Mouse (Mus musculus) liver, adult (tissue): ENCODE measurements around the gene Scnn1a.

Source experiments
- GATA4 ChIP-seq: IDR thresholded peaks from 2 replicates; pipeline ENCODE4 v1.6.1; 2014; ENCODE audit warnings: mild to moderate bottlenecking, low read length; ENCODE audit not compliant: insufficient replicate concordance

Gene Scnn1a

GRCm38 (mm10) chr6:125321114-125321855 is 826 bp downstream of the Scnn1a start:
- no peak for TF ChIP-seq GATA4

DNA sequence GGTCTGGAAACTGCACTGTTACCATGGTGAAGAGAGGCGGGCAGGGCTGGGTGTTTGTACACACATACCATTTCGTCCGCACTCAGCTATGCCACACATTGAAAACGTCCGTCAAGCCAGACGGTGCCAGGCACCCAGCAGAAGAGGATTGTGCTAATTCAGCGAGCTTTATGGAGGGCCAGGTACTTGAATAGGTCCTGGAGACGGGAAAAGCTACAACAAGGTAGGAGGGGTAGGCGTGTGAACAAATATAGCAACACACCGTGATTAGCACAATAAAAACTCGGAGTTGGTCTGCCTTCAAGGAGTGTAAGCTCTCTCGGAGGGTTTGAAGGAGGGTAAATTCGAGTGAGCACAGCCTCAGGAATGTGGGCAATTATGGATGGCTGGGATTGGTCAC is 2.3 kb downstream of the Scnn1a start:
- no peak for TF ChIP-seq GATA4

GRCm38 (mm10) chr6:125323547-125323946 is 3.1 kb downstream of the Scnn1a start:
- no peak for TF ChIP-seq GATA4

DNA sequence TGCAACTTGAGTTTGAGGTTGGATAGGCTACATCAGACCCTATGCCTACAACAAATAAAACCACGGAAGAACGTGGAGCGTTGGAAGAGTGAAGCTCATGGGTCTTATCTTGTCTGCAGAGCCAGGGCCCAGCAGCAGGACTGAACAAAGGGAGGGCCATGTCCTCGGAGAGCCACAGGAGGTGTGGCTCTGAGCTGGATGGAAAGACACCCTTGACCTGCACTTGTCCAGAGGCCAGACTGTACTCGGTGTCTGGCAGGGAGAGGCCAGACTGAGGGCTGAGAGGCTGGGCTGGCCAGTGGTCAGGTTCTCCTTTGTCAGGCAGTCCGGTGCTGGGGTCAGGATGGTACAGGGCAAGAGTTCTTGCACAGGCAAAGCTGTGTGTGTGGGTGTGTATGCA is 4.9 kb downstream of the Scnn1a start:
- TF ChIP-seq GATA4 = no peak

DNA sequence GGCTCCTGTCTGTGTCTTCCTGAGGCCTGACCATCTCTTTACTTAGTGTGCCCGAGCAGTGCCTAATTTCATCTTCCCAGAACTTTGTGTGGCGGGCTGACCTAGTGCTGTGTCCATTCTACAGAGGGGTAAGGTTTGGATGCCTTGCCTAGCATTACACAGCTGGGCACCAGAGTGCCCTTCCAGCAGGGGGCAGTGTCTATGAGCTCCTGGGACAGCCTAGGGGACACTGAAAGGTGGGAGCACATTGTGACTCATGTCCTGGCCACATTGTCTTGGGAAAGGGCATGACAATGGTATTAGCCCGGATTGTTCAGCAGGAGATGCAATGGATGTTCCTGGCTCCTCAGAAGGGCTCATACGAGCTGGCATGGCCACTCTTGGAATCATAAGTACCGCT is 7.8 kb downstream of the Scnn1a start:
- TF ChIP-seq GATA4 = no peak

DNA sequence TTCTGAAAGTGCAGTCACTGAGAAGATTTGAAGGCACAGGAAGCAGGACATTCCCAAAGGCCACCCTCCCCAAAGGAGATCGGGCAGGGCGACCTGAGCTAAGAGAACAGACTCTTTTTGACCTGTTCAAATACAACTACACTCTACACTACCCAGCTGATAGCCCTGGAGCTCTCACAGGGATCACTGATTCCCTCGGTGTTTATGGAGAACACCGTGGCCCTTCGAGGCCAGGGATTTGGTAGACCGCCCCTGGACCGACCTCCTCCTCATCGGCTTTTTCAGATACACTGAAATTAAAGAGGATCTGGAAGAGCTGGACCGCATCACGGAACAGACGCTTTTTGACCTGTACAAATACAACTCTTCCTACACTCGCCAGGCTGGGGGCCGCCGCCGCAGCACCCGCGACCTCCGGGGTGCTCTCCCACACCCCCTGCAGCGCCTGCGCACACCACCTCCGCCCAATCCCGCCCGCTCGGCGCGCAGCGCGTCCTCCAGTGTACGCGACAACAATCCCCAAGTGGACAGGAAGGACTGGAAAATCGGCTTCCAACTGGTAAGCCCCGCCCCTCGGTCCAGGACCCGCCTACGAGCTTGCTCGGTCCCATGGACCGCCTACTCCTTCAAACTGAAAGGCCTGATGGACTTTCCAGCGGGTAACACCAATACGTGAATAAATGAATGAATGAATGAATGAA is 10.3 kb downstream of the Scnn1a start:
- TF ChIP-seq GATA4 = no peak; the same call in 1 of the 2 replicates

GRCm38 (mm10) chr6:125333112-125333899 is 12.8 kb downstream of the Scnn1a start:
- TF ChIP-seq GATA4 = peak; percentile 52; the same call in 1 of the 2 replicates

GRCm38 (mm10) chr6:125334356-125334755 is 13.9 kb downstream of the Scnn1a start:
- no peak for TF ChIP-seq GATA4

GRCm38 (mm10) chr6:125338791-125339660 is 18.6 kb downstream of the Scnn1a start:
- TF ChIP-seq GATA4 = no peak

DNA sequence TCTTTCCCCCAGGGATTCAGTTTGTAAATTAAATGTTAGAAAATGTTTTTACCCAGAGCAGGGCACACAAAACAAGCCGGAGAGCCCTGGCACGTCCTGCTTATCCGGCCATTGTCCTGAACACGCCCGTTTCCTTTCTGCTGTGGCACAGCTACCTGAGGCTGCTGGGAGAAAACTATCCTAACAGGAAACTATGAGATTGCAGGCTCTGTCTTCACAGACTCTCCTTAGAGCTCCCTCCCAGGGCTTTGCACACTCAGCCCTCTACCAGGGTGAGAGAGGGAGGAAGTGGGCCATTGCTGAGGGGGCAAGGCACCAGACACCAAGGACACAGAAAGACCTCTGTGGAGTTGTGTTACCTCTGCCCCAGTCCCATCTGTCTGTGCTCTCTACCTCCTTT is 19.8 kb downstream of the Scnn1a start:
- TF ChIP-seq GATA4 = peak; percentile 49; the same call in 1 of the 2 replicates

DNA sequence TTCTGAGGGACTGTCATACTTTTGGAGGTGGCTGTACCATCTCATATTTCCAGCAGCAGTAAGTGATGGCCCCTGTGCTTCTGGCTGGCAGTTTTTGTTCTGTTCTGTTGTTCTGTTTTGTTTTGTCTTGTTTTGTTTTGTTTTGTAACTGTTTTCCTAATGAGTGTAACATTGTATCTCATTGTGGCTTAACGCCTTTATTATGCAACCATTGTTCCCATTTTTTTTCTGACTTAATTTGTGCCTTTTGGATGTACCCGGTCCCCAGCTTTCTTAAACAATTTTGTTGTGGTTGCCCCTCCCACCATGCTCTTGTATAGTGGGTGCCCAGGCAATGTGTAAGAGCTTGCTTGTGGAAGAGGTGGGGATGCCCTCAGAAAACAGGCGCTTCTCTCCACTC is 21.7 kb downstream of the Scnn1a start:
- no peak for TF ChIP-seq GATA4

DNA sequence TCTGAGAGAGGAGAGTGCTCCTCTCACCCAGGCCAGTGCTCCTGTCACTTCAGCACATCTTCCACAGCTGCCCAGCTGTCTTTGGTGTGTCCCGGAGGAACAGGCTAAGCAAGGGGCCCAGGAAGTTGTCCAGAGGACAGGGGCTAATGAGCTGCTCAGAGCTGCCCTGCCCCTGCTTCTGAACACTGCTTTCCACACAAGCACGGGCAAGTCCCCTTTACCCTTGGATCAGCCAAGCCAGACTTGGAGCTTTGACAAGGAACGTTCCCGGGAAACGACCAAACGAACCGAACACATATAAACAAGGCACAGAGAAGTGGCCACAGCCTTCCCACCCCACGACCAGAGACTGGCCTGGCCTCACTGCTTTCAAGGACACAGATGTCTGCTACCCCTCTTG is 23.6 kb downstream of the Scnn1a start:
- no peak for TF ChIP-seq GATA4

- TF ChIP-seq GATA4 = no peak
Measured at GRCm38 (mm10) chr6:125344866-125345265, 24.4 kb downstream of the Scnn1a start.

GRCm38 (mm10) chr6:125345625-125346024 is 25.2 kb downstream of the Scnn1a start:
- TF ChIP-seq GATA4 = no peak

- no peak for TF ChIP-seq GATA4
Measured at GRCm38 (mm10) chr6:125346029-125346428, 25.6 kb downstream of the Scnn1a start.
